Mouse (Mus musculus): ENCODE results near the gene Arrdc5. TPM values are rescaled to one million over a fixed set of nuclear protein-coding genes. Genes with fewer than 3 reads are reported as not detected.
A peak's percentile ranks its signal among the peaks of the same experiment; 100 is the strongest.

Arrdc5 gene
- total and polyA plus RNA-seq, 3 experiments = not detected

GRCm38 (mm10) chr17:56255863-56256238 lies 44.2 kb downstream of the Arrdc5 start (continued):
- TF ChIP-seq UBTF (IDR thresholded peaks at IDR 0.05; ENCODE audit: low read depth, low read length) (no peak), KAT2A (IDR thresholded peaks at IDR 0.05; ENCODE audit: insufficient replicate concordance, low read length) (peak; percentile 94; the same call in 1 of the 2 replicates), CTCF (conservative IDR thresholded peaks at IDR 0.05 in 1 of 2, IDR thresholded peaks at IDR 0.05 in 1 of 2; ENCODE audit: low read depth in 2 of 2, low read length in 2 of 2) (peak in 1 of 2 experiments; percentile 90; a peak in 2 of 4 replicates), ZNF384 (IDR thresholded peaks at IDR 0.05; ENCODE audit: low read depth, low read length) (no peak)

- Histone ChIP-seq H3K9ac (ENCODE audit: insufficient read depth, low read depth) (peak overlapping the region; percentile 41; the same call in 1 of the 2 replicates), H3K36me3 (replicated peaks in 1 of 2; ENCODE audit: control insufficient read depth in 1 of 2, insufficient read depth in 1 of 2, low read length in 1 of 2) (peaks cover 19 to 22% of the 10 kb centered on the region in 2 experiments), H3K27ac (ENCODE audit: insufficient read depth, low read depth) (no peak overlapping the region), H3K4me2 (ENCODE audit: insufficient read depth, low read depth, poor library complexity, severe bottlenecking) (peak overlapping the region; percentile 63; the same call in 1 of the 2 replicates), H3K9me3 (replicated peaks; ENCODE audit: low read length) (no peaks in the 10 kb centered on the region), H3K79me2 (replicated peaks; ENCODE audit: control insufficient read depth, extremely low read depth, insufficient read depth, poor library complexity, severe bottlenecking) (peaks cover 34% of the 10 kb centered on the region), H3K4me3 (replicated peaks in 1 of 3; ENCODE audit: low read depth in 2 of 3, low read length in 2 of 3, poor library complexity in 1 of 3) (no peak overlapping the region), H3K27me3 (replicated peaks) (no peaks in the 10 kb centered on the region), H3K4me1 (ENCODE audit: control insufficient read depth in 1 of 2, insufficient read depth in 2 of 2) (peaks cover 2 to 30% of the 10 kb centered on the region in 2 experiments; a peak in 2 of 4 replicates)
- DNase-seq (ENCODE audit: extremely low read depth) = no peak
- in situ Hi-C loops (cut with MboI; ENCODE audit: low pct_ligation_motif_present, low pct_unique_long_range_greater_than_20kb, low sequenced_read_pairs) = loop anchor here (5.0 kb wide), 1 partner anchor 53 kb away; no protein-coding TSS in a partner anchor
- TF ChIP-seq CTCF (conservative IDR thresholded peaks at IDR 0.05 in 1 of 2, IDR thresholded peaks at IDR 0.05 in 1 of 2; ENCODE audit: low read depth in 2 of 2, low read length in 2 of 2) = no peak
- no peak for TF ChIP-seq PAX5 (IDR thresholded peaks at IDR 0.05; ENCODE audit: low read length)
- no peak for TF ChIP-seq POLR2A (IDR thresholded peaks at IDR 0.05; ENCODE audit: low read depth, low read length)
- no peak for TF ChIP-seq ZMIZ1 (IDR thresholded peaks at IDR 0.05; ENCODE audit: low read depth, low read length)
- TF ChIP-seq MEF2A (IDR thresholded peaks at IDR 0.05; ENCODE audit: borderline replicate concordance, low read depth, low read length) = no peak
- no peak for TF ChIP-seq ZKSCAN1 (IDR thresholded peaks at IDR 0.05; ENCODE audit: borderline replicate concordance, low read depth, low read length)
- TF ChIP-seq SIN3A (IDR thresholded peaks at IDR 0.05; ENCODE audit: low read length) = no peak
- dilution Hi-C loops (cut with MboI; ENCODE audit: extremely low pct_ligation_motif_present, extremely low pct_unique_long_range_greater_than_20kb, low sequenced_read_pairs) = no loop called here
These were observed 44.7 kb downstream of the Arrdc5 start for GRCm38 (mm10) chr17:56255429-56255828.

GRCm38 (mm10) chr17:56254695-56255094 lies 45.4 kb downstream of the Arrdc5 start:
- no peak overlapping the region for H3K27ac ChIP-seq (ENCODE audit: insufficient read depth, low read depth)
- in situ Hi-C loops (cut with MboI; ENCODE audit: low pct_ligation_motif_present, low pct_unique_long_range_greater_than_20kb, low sequenced_read_pairs) (loop anchor here (5.0 kb wide), 1 partner anchor 52 kb away; no protein-coding TSS in a partner anchor), dilution Hi-C loops (cut with MboI; ENCODE audit: extremely low pct_ligation_motif_present, extremely low pct_unique_long_range_greater_than_20kb, low sequenced_read_pairs) (no loop called here)
- peaks cover 3% of the 10 kb centered on the region for H3K27me3 ChIP-seq (replicated peaks)
- peaks cover 15% of the 10 kb centered on the region in 2 experiments for H3K36me3 ChIP-seq (replicated peaks in 1 of 2; ENCODE audit: control insufficient read depth in 1 of 2, insufficient read depth in 1 of 2, low read length in 1 of 2)
- no peak overlapping the region for H3K4me2 ChIP-seq (ENCODE audit: insufficient read depth, low read depth, poor library complexity, severe bottlenecking)
- TF ChIP-seq ZC3H11A (IDR thresholded peaks at IDR 0.05; ENCODE audit: low read depth, low read length) (no peak), RCOR1 (conservative IDR thresholded peaks at IDR 0.05; ENCODE audit: low read depth, low read length) (no peak), E2F4 (IDR thresholded peaks at IDR 0.05; ENCODE audit: insufficient replicate concordance, low read depth, low read length) (no peak), NRF1 (IDR thresholded peaks at IDR 0.05; ENCODE audit: low read depth, low read length) (no peak), POLR2A (IDR thresholded peaks at IDR 0.05; ENCODE audit: low read depth, low read length) (no peak), ZKSCAN1 (IDR thresholded peaks at IDR 0.05; ENCODE audit: borderline replicate concordance, low read depth, low read length) (no peak), MXI1 (IDR thresholded peaks at IDR 0.05; ENCODE audit: low read depth, low read length) (no peak), EP300 (IDR thresholded peaks at IDR 0.05; ENCODE audit: low read length) (no peak)
- H3K4me1 ChIP-seq (ENCODE audit: control insufficient read depth in 1 of 2, insufficient read depth in 2 of 2) = peaks cover 2 to 24% of the 10 kb centered on the region in 2 experiments; a peak in 2 of 4 replicates
- no peak for DNase-seq (ENCODE audit: extremely low read depth)
- H3K4me3 ChIP-seq (replicated peaks in 1 of 3; ENCODE audit: low read depth in 2 of 3, low read length in 2 of 3, poor library complexity in 1 of 3) = no peak overlapping the region
- no peak overlapping the region for H3K9ac ChIP-seq (ENCODE audit: insufficient read depth, low read depth)
- H3K79me2 ChIP-seq (replicated peaks; ENCODE audit: control insufficient read depth, extremely low read depth, insufficient read depth, poor library complexity, severe bottlenecking) = peaks cover 27% of the 10 kb centered on the region
- no peaks in the 10 kb centered on the region for H3K9me3 ChIP-seq (replicated peaks; ENCODE audit: low read length)

Data from CH12.LX (cell line).